Mouse (Mus musculus): Measurements from ENCODE around the gene Ccdc191. TPM values are rescaled to one million over a fixed set of nuclear protein-coding genes. Genes with fewer than 3 reads are reported as not detected.

Ccdc191 gene
- polyA plus RNA-seq, 1 experiment, result 9.7 TPM

DNA sequence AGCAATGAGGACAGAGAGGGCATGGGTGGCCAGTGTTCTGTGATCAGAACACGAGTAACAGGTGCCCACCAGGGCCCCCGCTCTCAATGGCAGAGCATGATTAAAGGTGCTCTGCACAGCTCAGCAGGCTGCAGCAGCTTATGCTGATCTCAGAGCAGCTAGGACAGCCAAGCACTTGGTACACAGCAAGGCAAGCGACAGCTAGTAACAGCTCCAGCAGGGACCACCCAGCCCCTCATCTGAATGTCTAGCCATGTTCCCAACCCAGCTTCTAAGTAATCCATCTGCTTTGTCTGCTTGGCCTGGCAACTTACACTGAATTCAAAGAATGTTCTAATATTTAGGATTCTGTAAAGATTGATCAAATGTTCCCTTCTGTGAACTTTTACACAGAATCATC is 74.2 kb downstream of the Ccdc191 start:
- Histone ChIP-seq H3K4me3 (ENCODE audit: control insufficient read depth, low read depth, low read length) (no peak overlapping the region), H3K27me3 (ENCODE audit: control insufficient read depth, insufficient read depth, low read length) (no peaks in the 10 kb centered on the region), H3K36me3 (ENCODE audit: control insufficient read depth, insufficient read depth, low read length) (peaks cover under 1% of the 10 kb centered on the region), H3K4me1 (ENCODE audit: control insufficient read depth, insufficient read depth, low read length) (no peaks in the 10 kb centered on the region), H3K27ac (ENCODE audit: control insufficient read depth, insufficient read depth, low read depth, low read length) (no peak overlapping the region)
- TF ChIP-seq CTCF (IDR thresholded peaks at IDR 0.05; ENCODE audit: control insufficient read depth, insufficient read depth, insufficient replicate concordance, low read depth, low read length) (no peak), POLR2A (IDR thresholded peaks at IDR 0.05; ENCODE audit: control insufficient read depth, low read depth, low read length) (no peak)

DNA sequence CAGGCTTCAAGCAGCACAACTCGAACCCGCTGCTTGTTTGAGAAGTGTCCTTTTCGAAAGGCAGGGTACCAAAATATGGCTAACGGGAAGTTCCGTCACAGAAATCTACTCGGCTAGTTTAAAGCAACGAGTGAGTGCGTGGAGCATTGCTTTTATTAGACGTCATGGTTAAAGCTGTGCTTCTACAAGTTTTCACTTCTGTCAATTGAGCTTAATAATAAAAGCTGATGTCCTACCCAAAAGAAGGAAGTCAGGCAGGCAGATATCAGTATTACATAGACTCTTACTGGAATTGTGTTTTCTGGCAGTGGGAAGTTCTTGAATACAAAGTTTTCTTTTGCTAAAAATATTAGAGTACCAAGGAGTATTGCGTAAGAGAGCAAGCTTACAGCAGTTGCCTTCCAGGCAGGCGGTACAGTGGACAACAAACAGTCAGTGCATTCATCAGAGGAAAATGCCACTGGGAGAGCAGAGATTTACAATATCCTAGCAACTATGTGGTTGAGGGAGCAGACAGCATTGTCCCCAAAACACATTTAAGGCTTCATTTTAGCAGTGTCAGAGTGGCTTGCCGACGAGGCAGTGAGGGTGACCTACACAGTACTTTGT is 76.3 kb downstream of the Ccdc191 start:
- TF ChIP-seq POLR2A (IDR thresholded peaks at IDR 0.05; ENCODE audit: control insufficient read depth, low read depth, low read length) (no peak), CTCF (IDR thresholded peaks at IDR 0.05; ENCODE audit: control insufficient read depth, insufficient read depth, insufficient replicate concordance, low read depth, low read length) (no peak)
- Histone ChIP-seq H3K27me3 (ENCODE audit: control insufficient read depth, insufficient read depth, low read length) (no peaks in the 10 kb centered on the region), H3K4me3 (ENCODE audit: control insufficient read depth, low read depth, low read length) (no peak overlapping the region), H3K36me3 (ENCODE audit: control insufficient read depth, insufficient read depth, low read length) (no peaks in the 10 kb centered on the region; the same call in 1 of the 2 replicates), H3K4me1 (ENCODE audit: control insufficient read depth, insufficient read depth, low read length) (no peaks in the 10 kb centered on the region), H3K27ac (ENCODE audit: control insufficient read depth, insufficient read depth, low read depth, low read length) (no peak overlapping the region)

DNA sequence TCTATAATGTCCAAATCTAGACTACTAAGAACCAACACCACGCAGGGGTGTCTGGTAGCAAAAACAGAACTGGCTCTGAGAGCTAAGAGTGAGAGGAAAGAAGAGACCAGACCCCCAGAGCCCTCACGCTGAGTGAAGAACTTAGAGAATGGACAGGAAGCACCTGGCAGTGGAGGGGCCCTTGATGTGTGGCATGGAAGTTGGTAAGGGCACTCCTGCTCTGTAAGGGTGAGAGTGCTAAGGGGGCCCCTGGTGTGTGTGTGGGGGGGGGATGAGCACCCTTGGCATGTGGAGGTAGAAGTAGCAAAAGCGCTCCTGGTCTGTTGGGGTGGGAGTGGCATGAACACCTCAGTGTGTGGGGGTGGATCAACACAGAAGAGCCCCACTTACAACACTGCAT is 80.8 kb downstream of the Ccdc191 start:
- H3K4me1 ChIP-seq (ENCODE audit: control insufficient read depth, insufficient read depth, low read length), result no peaks in the 10 kb centered on the region
- H3K36me3 ChIP-seq (ENCODE audit: control insufficient read depth, insufficient read depth, low read length), result no peaks in the 10 kb centered on the region
- H3K27me3 ChIP-seq (ENCODE audit: control insufficient read depth, insufficient read depth, low read length), result no peaks in the 10 kb centered on the region
- no peak for TF ChIP-seq POLR2A (IDR thresholded peaks at IDR 0.05; ENCODE audit: control insufficient read depth, low read depth, low read length)
- no peak for TF ChIP-seq CTCF (IDR thresholded peaks at IDR 0.05; ENCODE audit: control insufficient read depth, insufficient read depth, insufficient replicate concordance, low read depth, low read length)
- H3K27ac ChIP-seq (ENCODE audit: control insufficient read depth, insufficient read depth, low read depth, low read length), result no peak overlapping the region
- H3K4me3 ChIP-seq (ENCODE audit: control insufficient read depth, low read depth, low read length), result no peak overlapping the region

DNA sequence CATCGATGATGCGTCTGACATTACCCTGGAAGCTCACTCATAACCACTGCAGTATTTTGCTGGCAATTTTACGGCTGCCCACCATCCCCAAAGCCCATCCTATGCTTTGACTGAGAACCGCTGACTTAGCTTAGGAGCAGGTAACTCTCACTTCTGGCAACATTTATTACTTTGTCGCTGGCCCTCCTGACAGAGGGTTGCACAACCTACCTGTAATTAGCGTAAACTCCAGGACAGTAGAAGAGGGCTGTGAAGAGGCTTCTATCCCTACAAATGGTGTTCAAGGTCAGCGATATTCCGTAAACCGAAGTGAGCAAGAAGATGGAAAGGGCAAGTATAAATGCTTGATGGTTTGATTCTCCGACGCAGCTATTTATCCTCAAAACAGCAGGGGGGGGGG is 81.6 kb downstream of the Ccdc191 start:
- Histone ChIP-seq H3K27ac (ENCODE audit: control insufficient read depth, insufficient read depth, low read depth, low read length) (no peak overlapping the region), H3K4me1 (ENCODE audit: control insufficient read depth, insufficient read depth, low read length) (no peaks in the 10 kb centered on the region), H3K4me3 (ENCODE audit: control insufficient read depth, low read depth, low read length) (no peak overlapping the region), H3K36me3 (ENCODE audit: control insufficient read depth, insufficient read depth, low read length) (no peaks in the 10 kb centered on the region), H3K27me3 (ENCODE audit: control insufficient read depth, insufficient read depth, low read length) (no peaks in the 10 kb centered on the region)
- TF ChIP-seq POLR2A (IDR thresholded peaks at IDR 0.05; ENCODE audit: control insufficient read depth, low read depth, low read length) (no peak), CTCF (IDR thresholded peaks at IDR 0.05; ENCODE audit: control insufficient read depth, insufficient read depth, insufficient replicate concordance, low read depth, low read length) (no peak)

DNA sequence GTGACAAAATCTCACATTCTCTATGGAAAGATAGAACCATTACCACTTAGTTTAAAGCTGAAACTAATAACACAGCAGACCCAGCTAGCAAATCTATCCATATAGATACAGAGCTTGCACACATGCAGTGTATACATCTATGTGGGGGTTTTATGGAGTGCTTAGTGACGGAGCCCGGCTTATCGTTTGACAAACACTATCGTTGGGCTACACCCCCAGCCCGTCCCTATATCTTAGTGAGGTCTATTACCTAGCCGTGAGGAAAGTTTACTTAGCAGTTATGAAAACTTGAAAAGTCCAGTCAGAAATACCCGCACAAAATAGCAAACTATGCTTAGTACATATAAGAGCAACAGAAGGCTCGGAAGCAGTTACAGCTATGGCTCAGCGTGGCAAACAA is 82.1 kb downstream of the Ccdc191 start:
- H3K4me1 ChIP-seq (ENCODE audit: control insufficient read depth, insufficient read depth, low read length), result no peaks in the 10 kb centered on the region
- no peaks in the 10 kb centered on the region for H3K27me3 ChIP-seq (ENCODE audit: control insufficient read depth, insufficient read depth, low read length)
- H3K4me3 ChIP-seq (ENCODE audit: control insufficient read depth, low read depth, low read length), result no peak overlapping the region
- no peaks in the 10 kb centered on the region for H3K36me3 ChIP-seq (ENCODE audit: control insufficient read depth, insufficient read depth, low read length)
- no peak overlapping the region for H3K27ac ChIP-seq (ENCODE audit: control insufficient read depth, insufficient read depth, low read depth, low read length)
- TF ChIP-seq CTCF (IDR thresholded peaks at IDR 0.05; ENCODE audit: control insufficient read depth, insufficient read depth, insufficient replicate concordance, low read depth, low read length) (no peak), POLR2A (IDR thresholded peaks at IDR 0.05; ENCODE audit: control insufficient read depth, low read depth, low read length) (no peak)

DNA sequence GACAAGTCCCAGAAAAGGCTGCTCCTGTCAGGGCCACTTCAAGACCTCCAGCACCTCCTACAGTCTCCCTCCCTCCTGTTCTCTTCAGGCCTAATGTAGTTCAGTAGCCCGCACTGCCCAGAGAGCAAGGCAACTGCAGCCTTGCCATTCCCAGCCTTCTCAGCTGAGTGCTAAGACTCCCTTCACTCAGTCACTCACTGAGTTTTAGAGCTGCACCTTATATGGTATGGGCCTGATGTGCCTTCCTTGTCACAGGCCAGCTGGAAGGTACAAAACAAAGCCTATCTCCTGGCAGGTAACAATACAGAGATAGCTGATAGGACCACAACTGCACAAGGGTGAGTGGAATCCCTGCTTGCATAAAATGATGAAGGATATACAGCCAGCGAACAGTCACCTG is 82.8 kb downstream of the Ccdc191 start:
- Histone ChIP-seq H3K36me3 (ENCODE audit: control insufficient read depth, insufficient read depth, low read length) (no peaks in the 10 kb centered on the region), H3K4me3 (ENCODE audit: control insufficient read depth, low read depth, low read length) (no peak overlapping the region), H3K27me3 (ENCODE audit: control insufficient read depth, insufficient read depth, low read length) (no peaks in the 10 kb centered on the region), H3K27ac (ENCODE audit: control insufficient read depth, insufficient read depth, low read depth, low read length) (no peak overlapping the region), H3K4me1 (ENCODE audit: control insufficient read depth, insufficient read depth, low read length) (no peaks in the 10 kb centered on the region)
- no peak for TF ChIP-seq POLR2A (IDR thresholded peaks at IDR 0.05; ENCODE audit: control insufficient read depth, low read depth, low read length)
- TF ChIP-seq CTCF (IDR thresholded peaks at IDR 0.05; ENCODE audit: control insufficient read depth, insufficient read depth, insufficient replicate concordance, low read depth, low read length), result no peak

DNA sequence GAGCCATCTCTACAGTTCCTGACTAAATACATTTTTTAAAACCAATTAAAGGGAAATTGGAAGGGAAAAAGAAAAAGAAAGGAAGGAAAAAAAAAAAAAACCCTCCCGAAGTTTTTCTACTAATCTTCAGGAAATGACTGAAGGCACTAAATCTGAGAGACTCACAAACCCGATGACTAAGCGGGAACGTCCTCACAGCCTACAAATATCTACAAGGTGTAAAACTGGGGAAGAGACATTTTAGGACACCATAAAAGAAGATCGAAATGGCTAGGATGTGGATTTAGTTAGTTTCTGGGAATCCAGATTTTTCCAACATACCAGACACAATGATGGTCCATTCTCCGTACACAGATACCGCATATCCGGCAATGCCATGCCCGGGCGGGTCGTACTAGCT is 83.5 kb downstream of the Ccdc191 start:
- Histone ChIP-seq H3K36me3 (ENCODE audit: control insufficient read depth, insufficient read depth, low read length) (no peaks in the 10 kb centered on the region), H3K27me3 (ENCODE audit: control insufficient read depth, insufficient read depth, low read length) (no peaks in the 10 kb centered on the region), H3K4me1 (ENCODE audit: control insufficient read depth, insufficient read depth, low read length) (no peaks in the 10 kb centered on the region), H3K4me3 (ENCODE audit: control insufficient read depth, low read depth, low read length) (no peak overlapping the region), H3K27ac (ENCODE audit: control insufficient read depth, insufficient read depth, low read depth, low read length) (no peak overlapping the region)
- no peak for TF ChIP-seq CTCF (IDR thresholded peaks at IDR 0.05; ENCODE audit: control insufficient read depth, insufficient read depth, insufficient replicate concordance, low read depth, low read length)
- TF ChIP-seq POLR2A (IDR thresholded peaks at IDR 0.05; ENCODE audit: control insufficient read depth, low read depth, low read length), result no peak

All from testis, adult 2 months (tissue).